Mouse (Mus musculus) liver, embryonic 14.5 days (tissue): ENCODE data around the gene Rfx4. TPM values are rescaled to one million over a fixed set of nuclear protein-coding genes. Genes with fewer than 3 reads are reported as not detected.

ENCODE experiments used
- ATAC-seq: fragments of 200-750 bp; cut with Nextera tagmentation; 2 replicates; pipeline ENCODE4 v1.8.0; 2017; ENCODE audit warnings: moderate number of reproducible peaks, mild to moderate bottlenecking, moderate library complexity; ENCODE audit not compliant: insufficient read depth
- DNase-seq, 3 experiments: peaks; one replicate each; pipeline ENCODE4 v3.0.0-alpha.2; 2012 to 2013; ENCODE audit warnings: low read depth in 3 of 3, low spot score in 3 of 3
- H3K27ac ChIP-seq: fragments of 300-500 bp; sonication (generic); 2 replicates; pipeline ENCODE4 v1.5.1; 2014; ENCODE audit warnings: moderate library complexity, mild to moderate bottlenecking, control low read depth, inconsistent platforms
- H3K27me3 ChIP-seq: fragments of 300-500 bp; sonication (generic); 2 replicates; pipeline ENCODE4 v1.6.1; 2014; ENCODE audit warnings: mild to moderate bottlenecking, low read length, moderate library complexity; ENCODE audit not compliant: control insufficient read depth, insufficient read depth
- H3K36me3 ChIP-seq: fragments of 300-500 bp; sonication (generic); replicated peaks from 2 replicates; pipeline ENCODE4 v1.6.1; 2014; ENCODE audit warnings: low read depth; ENCODE audit not compliant: control insufficient read depth, insufficient read depth
- H3K4me1 ChIP-seq, 2 experiments: fragments of 200-500 bp in 1 of 2; fragments of 300-500 bp in 1 of 2; sonication (generic) in 1 of 2; replicated peaks; 2 replicates each; pipeline ENCODE4 v1.6.1; 2012 to 2014; ENCODE audit warnings: antibody characterized with exemption in 1 of 2, inconsistent platforms in 1 of 2, low read length in 1 of 2; ENCODE audit not compliant: control insufficient read depth in 2 of 2, insufficient read depth in 2 of 2
- H3K4me2 ChIP-seq: fragments of 300-500 bp; sonication (generic); 2 replicates; pipeline ENCODE4 v1.6.1; 2014; ENCODE audit warnings: low read depth, mild to moderate bottlenecking, control low read depth, moderate library complexity
- H3K4me3 ChIP-seq, 2 experiments: fragments of 200-500 bp in 1 of 2; fragments of 300-500 bp in 1 of 2; sonication (generic) in 1 of 2; 2 replicates each; pipeline ENCODE4 v1.5.1; 2012 to 2014; ENCODE audit warnings: low read depth in 2 of 2, low read length in 2 of 2, mild to moderate bottlenecking in 2 of 2, control low read depth in 1 of 2, inconsistent platforms in 1 of 2, moderate library complexity in 1 of 2; ENCODE audit not compliant: insufficient read depth in 1 of 2
- H3K9ac ChIP-seq: fragments of 300-500 bp; sonication (generic); replicated peaks from 2 replicates; pipeline ENCODE4 v1.6.1; 2014; ENCODE audit warnings: mild to moderate bottlenecking, control low read depth, moderate library complexity
- H3K9me3 ChIP-seq: fragments of 300-500 bp; sonication (generic); 2 replicates; pipeline ENCODE4 v1.6.1; 2016; ENCODE audit warnings: low read length, mixed read lengths; ENCODE audit not compliant: control insufficient read depth
- CTCF ChIP-seq: IDR thresholded peaks from 2 replicates; pipeline ENCODE4 v1.5.1; 2016; ENCODE audit warnings: antibody characterized with exemption, low read depth, control low read depth
- EP300 ChIP-seq: IDR thresholded peaks from 2 replicates; pipeline ENCODE4 v1.6.1; 2016; ENCODE audit warnings: antibody characterized with exemption, low read depth
- WGBS: fragments of 180-500 bp; shearing (Covaris S2); extraction: QIAGEN DNeasy Blood & Tissue Kit; methylation state at CpG from one replicate; pipeline ENCODE4 v1.1.7; 2014; ENCODE audit not compliant: insufficient replicate concordance; 5-methylcytosine and 5-hydroxymethylcytosine counted together
- polyA plus RNA-seq, 2 experiments: library from polyadenylated mRNA; depleted of rRNA in 1 of 2; stranded (reverse) in 1 of 2; unstranded in 1 of 2; fragments of >200 nt; fragmentation: Nextera tagmentation in 1 of 2; extraction: Ambion mirVana in 1 of 2; gene quantifications; 2 replicates each; pipeline versions ENCODE4 v1.2.1 to v1.2.3; 2012 to 2014

Rfx4 gene
- polyA plus RNA-seq, 2 experiments, result not detected

DNA sequence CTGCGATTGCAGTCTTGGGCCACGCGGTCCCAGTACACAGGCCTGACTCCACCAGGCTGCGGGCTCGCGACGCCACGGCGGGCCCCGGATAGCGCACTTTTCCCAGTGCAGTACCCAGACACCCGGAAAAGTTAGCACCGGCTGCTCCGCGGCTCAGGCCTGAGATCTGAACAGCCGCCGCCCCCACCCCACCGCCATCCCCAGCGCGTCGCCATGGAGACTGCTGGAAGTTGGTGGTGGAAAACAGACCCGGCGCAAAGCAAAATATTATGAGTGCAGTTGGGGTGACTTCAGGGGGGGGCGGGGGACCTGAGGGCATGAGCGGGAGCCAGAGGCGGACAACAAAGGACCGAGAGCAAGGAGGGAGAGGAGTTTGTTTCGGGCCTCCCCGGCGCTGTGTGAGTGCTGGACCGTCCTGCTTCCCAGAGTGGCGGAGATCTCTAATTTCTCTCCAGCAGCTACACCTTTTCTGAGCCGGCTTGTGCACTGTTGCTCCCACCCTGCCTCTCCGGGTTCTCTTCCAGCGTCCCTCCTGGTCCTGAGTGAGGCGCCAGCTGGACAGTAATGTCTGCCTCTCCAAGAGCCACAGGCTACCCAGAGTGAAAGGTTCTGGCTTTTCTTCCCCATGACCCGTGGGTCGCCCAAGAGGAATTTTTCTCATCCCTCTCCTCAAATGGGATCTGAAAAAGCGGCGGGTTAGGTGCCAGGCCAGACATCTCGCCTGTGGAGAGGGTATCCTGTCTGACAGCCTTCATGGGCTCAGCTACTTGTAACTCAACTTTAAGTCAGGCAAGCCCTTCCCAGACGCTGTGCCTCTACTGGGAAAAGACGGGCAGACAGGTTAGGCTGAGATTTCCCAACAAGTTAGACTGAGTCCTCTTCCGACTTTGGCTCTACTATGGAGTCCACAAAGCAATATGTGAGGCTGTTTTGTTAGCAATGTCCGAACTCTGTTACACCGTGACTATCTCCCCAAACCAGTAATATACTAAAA, 4.6 kb downstream of the Rfx4 start:
- Histone ChIP-seq H3K4me2 (no peak overlapping the region), H3K27me3 (peaks cover 72% of the 10 kb centered on the region), H3K36me3 (no peaks in the 10 kb centered on the region), H3K4me3 (no peak overlapping the region), H3K9me3 (no peaks in the 10 kb centered on the region), H3K9ac (no peak overlapping the region), H3K4me1 (no peaks in the 10 kb centered on the region), H3K27ac (no peak overlapping the region)
- WGBS, result 6% methylated on average over 46 of the region's 46 CpGs
- no peak for TF ChIP-seq CTCF
- TF ChIP-seq EP300, result no peak
- ATAC-seq (no peak), DNase-seq (no peak)

- Histone ChIP-seq H3K9me3 (no peaks in the 10 kb centered on the region), H3K36me3 (no peaks in the 10 kb centered on the region), H3K4me1 (no peaks in the 10 kb centered on the region), H3K4me2 (no peak overlapping the region), H3K4me3 (no peak overlapping the region), H3K27me3 (no peaks in the 10 kb centered on the region; the same call in 1 of the 2 replicates), H3K9ac (no peak overlapping the region), H3K27ac (no peak overlapping the region)
- WGBS, result 63% methylated on average over 10 of the region's 10 CpGs
- ATAC-seq (no peak), DNase-seq (no peak)
- TF ChIP-seq EP300, result no peak
- no peak for TF ChIP-seq CTCF
These were observed 12.9 kb downstream of the Rfx4 start for GRCm38 (mm10) chr10:84768766-84769165.

DNA sequence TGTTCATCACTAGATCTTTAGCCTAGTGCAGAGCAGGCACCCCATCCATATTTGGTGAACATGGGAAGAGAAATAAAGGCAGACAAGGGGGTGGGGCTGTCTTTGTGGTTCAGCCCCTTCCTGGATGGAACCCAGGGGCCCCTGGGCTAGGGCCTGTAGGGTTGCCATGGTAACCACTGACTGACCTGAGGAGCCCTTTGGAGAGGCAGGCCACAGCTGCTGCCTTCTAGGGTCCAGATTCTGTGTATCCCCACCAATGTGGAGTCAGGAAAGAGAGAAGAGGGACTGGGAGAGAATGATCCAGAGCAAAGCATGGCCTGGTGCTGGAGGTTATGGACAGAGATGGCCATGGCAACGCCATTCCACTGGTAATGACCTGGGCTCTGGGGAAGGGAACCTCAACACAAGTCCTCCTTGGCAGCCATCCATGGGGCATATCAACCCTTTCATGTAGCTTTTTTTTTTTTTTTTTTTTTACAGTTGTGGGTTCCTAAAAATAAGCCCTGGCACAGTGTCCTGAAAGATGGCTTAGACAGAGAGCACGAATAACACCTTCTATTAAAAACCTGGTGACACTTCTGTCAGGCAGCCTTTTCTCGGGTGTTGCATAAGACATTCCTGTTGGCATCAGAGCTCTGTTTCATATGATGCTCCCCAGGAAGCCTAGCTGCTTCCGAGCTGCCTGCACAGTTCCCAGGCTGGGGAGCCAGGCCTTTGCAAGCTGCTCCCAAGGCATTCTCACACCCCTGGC, 16.7 kb downstream of the Rfx4 start:
- DNase-seq, result no peak
- Histone ChIP-seq H3K4me2 (no peak overlapping the region), H3K9me3 (no peaks in the 10 kb centered on the region), H3K27ac (no peak overlapping the region), H3K36me3 (no peaks in the 10 kb centered on the region), H3K9ac (no peak overlapping the region), H3K27me3 (no peaks in the 10 kb centered on the region), H3K4me3 (no peak overlapping the region), H3K4me1 (no peaks in the 10 kb centered on the region; a peak in 1 of 4 replicates)
- 39% methylated on average over 4 of the region's 4 CpGs for WGBS
- no peak for ATAC-seq
- no peak for TF ChIP-seq EP300
- no peak for TF ChIP-seq CTCF

GRCm38 (mm10) chr10:84773889-84774288, 18.0 kb downstream of the Rfx4 start:
- no peak overlapping the region for H3K27ac ChIP-seq
- H3K27me3 ChIP-seq, result no peaks in the 10 kb centered on the region
- 49% methylated on average over 4 of the region's 4 CpGs for WGBS
- no peaks in the 10 kb centered on the region for H3K36me3 ChIP-seq
- DNase-seq (no peak), ATAC-seq (no peak)
- TF ChIP-seq EP300, result no peak
- TF ChIP-seq CTCF, result no peak
- H3K9me3 ChIP-seq, result no peaks in the 10 kb centered on the region
- no peaks in the 10 kb centered on the region; a peak in 1 of 4 replicates for H3K4me1 ChIP-seq
- no peak overlapping the region for H3K9ac ChIP-seq
- no peak overlapping the region for H3K4me2 ChIP-seq
- H3K4me3 ChIP-seq, result no peak overlapping the region

DNA sequence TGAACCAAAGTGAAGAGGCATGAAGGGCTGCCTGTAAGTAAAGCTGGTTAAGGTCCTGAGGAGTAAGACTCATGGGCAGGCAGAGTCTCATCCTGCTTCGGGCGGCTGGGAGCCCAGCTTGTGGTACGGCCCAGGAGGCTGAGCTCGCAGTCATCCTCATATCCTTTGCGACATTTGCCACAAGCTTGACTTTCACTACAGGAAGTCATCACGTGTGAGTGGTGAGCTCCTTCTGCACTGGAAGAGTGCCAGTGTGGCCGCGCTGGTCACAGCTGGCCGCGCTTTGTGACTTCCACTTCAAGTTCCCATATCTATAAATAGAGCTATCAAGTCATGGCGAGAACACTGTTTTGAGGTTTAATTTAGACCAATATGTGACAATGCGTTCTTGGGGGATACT, 18.7 kb downstream of the Rfx4 start:
- Histone ChIP-seq H3K9ac (no peak overlapping the region), H3K9me3 (no peaks in the 10 kb centered on the region), H3K36me3 (no peaks in the 10 kb centered on the region), H3K4me2 (no peak overlapping the region), H3K4me3 (no peak overlapping the region), H3K27me3 (no peaks in the 10 kb centered on the region), H3K27ac (no peak overlapping the region), H3K4me1 (no peaks in the 10 kb centered on the region; a peak in 1 of 4 replicates)
- ATAC-seq (no peak), DNase-seq (peak in 2 of 3 experiments; percentile 9 to 10)
- WGBS, result 7% methylated on average over 12 of the region's 12 CpGs
- TF ChIP-seq CTCF (no peak), EP300 (no peak)
